Mouse (Mus musculus) midbrain, embryonic 16.5 days (tissue): ENCODE data around the gene Cradd. TPM values are rescaled to one million over a fixed set of nuclear protein-coding genes. Genes with fewer than 3 reads are reported as not detected.

ENCODE experiments used
- ATAC-seq: fragments of 200-750 bp; cut with Nextera tagmentation; 2 replicates; pipeline ENCODE4 v1.8.0; 2017; ENCODE audit warnings: moderate TSS enrichment
- H3K27ac ChIP-seq: fragments of 300-500 bp; sonication (generic); 2 replicates; pipeline ENCODE4 v1.5.1; 2014; ENCODE audit warnings: mild to moderate bottlenecking, low read length, mixed read lengths
- H3K27me3 ChIP-seq: fragments of 300-500 bp; sonication (generic); 2 replicates; pipeline ENCODE4 v1.6.1; 2014; ENCODE audit warnings: low read depth, low read length, mixed read lengths; ENCODE audit not compliant: control insufficient read depth, insufficient read depth
- H3K36me3 ChIP-seq: fragments of 300-500 bp; sonication (generic); 2 replicates; pipeline ENCODE4 v1.6.1; 2014; ENCODE audit warnings: mild to moderate bottlenecking, low read length, moderate library complexity, mixed read lengths; ENCODE audit not compliant: control insufficient read depth, insufficient read depth
- H3K4me1 ChIP-seq: fragments of 300-500 bp; sonication (generic); 2 replicates; pipeline ENCODE4 v1.6.1; 2014; ENCODE audit warnings: mild to moderate bottlenecking, low read length, mixed read lengths; ENCODE audit not compliant: control insufficient read depth, insufficient read depth
- H3K4me2 ChIP-seq: fragments of 300-500 bp; sonication (generic); 2 replicates; pipeline ENCODE4 v1.6.1; 2014; ENCODE audit warnings: mild to moderate bottlenecking, low read length, mixed read lengths
- H3K4me3 ChIP-seq: fragments of 300-500 bp; sonication (generic); 2 replicates; pipeline ENCODE4 v1.5.1; 2014; ENCODE audit warnings: low read depth, mild to moderate bottlenecking, low read length, moderate library complexity, mixed read lengths
- H3K9ac ChIP-seq: fragments of 300-500 bp; sonication (generic); 2 replicates; pipeline ENCODE4 v1.6.1; 2014; ENCODE audit warnings: low read depth, low read length, mixed read lengths
- H3K9me3 ChIP-seq: fragments of 300-500 bp; sonication (generic); replicated peaks from 2 replicates; pipeline ENCODE4 v1.6.1; 2014; ENCODE audit warnings: mild to moderate bottlenecking, low read length, mixed read lengths; ENCODE audit not compliant: control insufficient read depth, poor library complexity, severe bottlenecking
- WGBS: fragments of 180-500 bp; shearing (Covaris S2); extraction: QIAGEN DNeasy Blood & Tissue Kit; methylation state at CpG from one replicate; pipeline ENCODE4 v1.1.7; 2014; 5-methylcytosine and 5-hydroxymethylcytosine counted together
- polyA plus RNA-seq: library from polyadenylated mRNA; unstranded; fragments of >200 nt; fragmentation: Nextera tagmentation; extraction: Ambion mirVana; gene quantifications from 2 replicates; pipeline ENCODE4 v1.2.1, GENCODE M21; 2015

The Cradd gene
- polyA plus RNA-seq, 1 experiment from 2014 or later, result 11.1 TPM

DNA sequence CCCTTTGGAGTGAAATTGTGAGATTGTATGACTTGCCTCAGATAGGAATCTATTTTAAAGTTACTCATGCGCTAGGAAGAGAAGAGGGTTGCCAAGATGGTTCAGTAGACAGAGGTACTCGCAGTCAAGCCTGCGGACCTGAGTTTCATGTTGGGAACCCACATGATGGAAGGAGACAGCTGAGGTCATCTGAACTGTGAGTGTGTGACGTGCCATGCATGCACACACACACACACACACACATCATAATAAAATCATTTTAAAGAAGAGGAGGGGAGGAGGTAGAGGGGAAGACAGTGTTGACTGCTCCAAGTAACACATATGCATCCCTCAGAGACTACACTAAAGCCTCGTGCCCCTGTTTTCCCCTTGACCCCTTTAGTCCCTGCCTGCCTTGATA is 36.1 kb upstream of the Cradd start:
- H3K9me3 ChIP-seq, result no peaks in the 10 kb centered on the region

DNA sequence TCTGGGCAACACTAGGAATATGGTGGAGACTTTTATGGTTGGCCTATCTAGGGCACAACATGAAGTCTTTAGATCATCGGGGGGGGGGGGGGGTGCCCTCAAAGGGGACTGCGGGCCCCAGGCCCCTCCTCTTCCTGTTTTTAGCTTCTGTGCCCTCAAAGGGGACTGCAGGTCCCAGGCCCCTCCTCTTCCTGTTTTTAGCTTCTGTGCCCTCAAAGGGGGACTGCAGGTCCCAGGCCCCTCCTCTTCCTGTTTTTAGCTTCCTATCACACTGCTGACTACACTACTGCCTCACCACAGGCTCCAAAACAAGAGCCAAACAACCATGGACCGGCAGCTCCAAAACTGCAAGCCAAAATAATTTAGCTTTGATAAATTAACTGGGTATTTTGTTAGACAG is 33.8 kb upstream of the Cradd start:
- Histone ChIP-seq H3K4me1 (no peaks in the 10 kb centered on the region; the same call in 1 of the 2 replicates), H3K36me3 (no peaks in the 10 kb centered on the region), H3K9ac (no peak overlapping the region), H3K4me3 (no peak overlapping the region), H3K9me3 (no peaks in the 10 kb centered on the region), H3K4me2 (no peak overlapping the region), H3K27ac (no peak overlapping the region), H3K27me3 (no peaks in the 10 kb centered on the region)
- ATAC-seq, result no peak
- 90% methylated on average over 3 of the region's 3 CpGs for WGBS

More for the DNA sequence above, 36.1 kb upstream of the Cradd start:
- Histone ChIP-seq H3K4me2 (no peak overlapping the region), H3K4me1 (no peaks in the 10 kb centered on the region; the same call in 1 of the 2 replicates), H3K27ac (no peak overlapping the region), H3K36me3 (no peaks in the 10 kb centered on the region), H3K27me3 (no peaks in the 10 kb centered on the region), H3K9ac (no peak overlapping the region), H3K4me3 (no peak overlapping the region)
- WGBS, result 93% methylated on average over 5 of the region's 5 CpGs
- ATAC-seq, result no peak

DNA sequence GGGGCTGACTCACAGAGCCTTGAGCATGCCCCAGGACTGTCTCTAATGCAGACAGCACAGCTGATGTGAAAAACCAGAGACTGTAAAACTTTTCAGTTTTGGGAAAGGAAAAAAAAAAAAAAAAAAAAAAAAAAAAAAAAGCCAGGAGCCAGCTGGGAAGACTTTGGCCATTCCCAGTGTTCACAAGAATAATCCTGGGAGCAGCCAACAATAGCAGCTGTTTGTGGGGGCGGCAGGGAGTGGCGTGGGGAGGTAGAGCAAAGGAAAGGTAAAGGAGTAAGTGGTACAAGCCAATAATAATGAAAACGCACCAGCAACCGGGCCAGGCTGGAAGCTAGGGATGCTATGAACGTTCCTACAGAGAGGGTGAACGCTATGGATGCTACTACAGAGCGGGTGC is 32.8 kb upstream of the Cradd start:
- Histone ChIP-seq H3K4me2 (no peak overlapping the region), H3K9me3 (peaks cover 3% of the 10 kb centered on the region), H3K36me3 (no peaks in the 10 kb centered on the region), H3K9ac (no peak overlapping the region), H3K4me1 (no peaks in the 10 kb centered on the region; the same call in 1 of the 2 replicates), H3K27me3 (no peaks in the 10 kb centered on the region), H3K27ac (no peak overlapping the region), H3K4me3 (no peak overlapping the region)
- 69% methylated on average over 7 of the region's 7 CpGs for WGBS
- ATAC-seq, result no peak

- Histone ChIP-seq H3K27ac (no peak overlapping the region), H3K4me2 (no peak overlapping the region), H3K4me1 (no peaks in the 10 kb centered on the region; the same call in 1 of the 2 replicates), H3K9ac (no peak overlapping the region), H3K9me3 (peaks cover 4% of the 10 kb centered on the region), H3K4me3 (no peak overlapping the region), H3K27me3 (no peaks in the 10 kb centered on the region), H3K36me3 (no peaks in the 10 kb centered on the region)
- WGBS, result 24% methylated on average over 6 of the region's 6 CpGs
- no peak for ATAC-seq
These were observed 31.8 kb upstream of the Cradd start for GRCm38 (mm10) chr10:95355678-95356268.

- Histone ChIP-seq H3K9ac (no peak overlapping the region), H3K36me3 (no peaks in the 10 kb centered on the region), H3K27me3 (no peaks in the 10 kb centered on the region), H3K4me1 (no peaks in the 10 kb centered on the region; the same call in 1 of the 2 replicates), H3K4me2 (no peak overlapping the region), H3K9me3 (peaks cover 4% of the 10 kb centered on the region), H3K27ac (no peak overlapping the region), H3K4me3 (no peak overlapping the region)
- ATAC-seq, result no peak
These were observed 30.7 kb upstream of the Cradd start for GRCm38 (mm10) chr10:95354673-95355072.

GRCm38 (mm10) chr10:95354047-95354446 is 30.1 kb upstream of the Cradd start:
- H3K36me3 ChIP-seq, result no peaks in the 10 kb centered on the region
- H3K4me2 ChIP-seq, result no peak overlapping the region
- H3K9ac ChIP-seq, result no peak overlapping the region
- no peak for ATAC-seq
- no peaks in the 10 kb centered on the region; the same call in 1 of the 2 replicates for H3K4me1 ChIP-seq
- no peak overlapping the region for H3K27ac ChIP-seq
- peaks cover 4% of the 10 kb centered on the region for H3K9me3 ChIP-seq
- 58% methylated on average over 6 of the region's 6 CpGs for WGBS
- H3K4me3 ChIP-seq, result no peak overlapping the region
- no peaks in the 10 kb centered on the region for H3K27me3 ChIP-seq

- no peak overlapping the region for H3K4me3 ChIP-seq
- no peak overlapping the region for H3K27ac ChIP-seq
- peaks cover 4% of the 10 kb centered on the region for H3K9me3 ChIP-seq
- H3K4me2 ChIP-seq, result no peak overlapping the region
- no peak for ATAC-seq
- H3K27me3 ChIP-seq, result no peaks in the 10 kb centered on the region
- no peak overlapping the region for H3K9ac ChIP-seq
- 81% methylated on average over 3 of the region's 3 CpGs for WGBS
- no peaks in the 10 kb centered on the region for H3K4me1 ChIP-seq
- no peaks in the 10 kb centered on the region for H3K36me3 ChIP-seq
These were observed 24.5 kb upstream of the Cradd start for GRCm38 (mm10) chr10:95348457-95348856.

GRCm38 (mm10) chr10:95347776-95348175 is 23.8 kb upstream of the Cradd start:
- H3K4me3 ChIP-seq, result no peak overlapping the region
- H3K36me3 ChIP-seq, result no peaks in the 10 kb centered on the region
- no peak overlapping the region for H3K27ac ChIP-seq
- no peak for ATAC-seq
- H3K4me1 ChIP-seq, result no peaks in the 10 kb centered on the region
- H3K27me3 ChIP-seq, result no peaks in the 10 kb centered on the region
- 98% methylated on average over 3 of the region's 3 CpGs for WGBS
- H3K4me2 ChIP-seq, result no peak overlapping the region
- H3K9ac ChIP-seq, result no peak overlapping the region
- peaks cover 4% of the 10 kb centered on the region for H3K9me3 ChIP-seq

- no peaks in the 10 kb centered on the region for H3K36me3 ChIP-seq
- no peaks in the 10 kb centered on the region for H3K4me1 ChIP-seq
- 86% methylated on average over 10 of the region's 10 CpGs for WGBS
- no peak overlapping the region for H3K4me2 ChIP-seq
- no peak overlapping the region for H3K9ac ChIP-seq
- H3K4me3 ChIP-seq, result no peak overlapping the region
- H3K27me3 ChIP-seq, result no peaks in the 10 kb centered on the region
- no peak overlapping the region for H3K27ac ChIP-seq
- no peak for ATAC-seq
- no peaks in the 10 kb centered on the region for H3K9me3 ChIP-seq
These were observed 19.1 kb upstream of the Cradd start for GRCm38 (mm10) chr10:95342833-95343590.
